In the genomic region with DNA sequence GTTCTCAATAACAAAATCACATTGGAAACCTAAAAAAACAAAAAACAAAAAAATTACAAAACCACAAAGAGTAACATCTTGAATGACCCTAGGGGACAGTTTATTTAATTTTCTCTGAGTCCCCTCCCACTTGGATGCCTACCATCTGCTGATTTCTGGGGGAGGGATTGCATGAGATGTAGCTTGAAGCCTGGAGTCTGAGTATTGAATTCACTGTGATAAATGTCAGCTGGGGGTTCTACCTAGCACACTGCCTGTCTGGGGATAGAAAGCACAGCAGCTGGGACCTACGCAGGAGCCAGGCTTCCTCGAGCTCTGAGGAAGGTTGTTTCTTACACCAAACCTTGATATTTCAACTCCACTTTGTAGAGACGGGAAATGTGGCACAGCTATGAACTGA, we compare ENCODE assay signal across 21 mouse cellular contexts.
A peak's percentile ranks its signal among the peaks of the same experiment; 100 is the strongest.
DNase-seq lines count a peak whose midpoint lies in the region; ATAC-seq and TF ChIP-seq lines count a peak whose summit lies in the region.
"Had no signal": no experiment of that assay in that cellular context is flagged by ENCODE, and none has a peak within 500 bp of the region (broad histone marks: within the 10 kb centered on the region; RNA-seq: fewer than 3 reads in every experiment).

No protein-coding gene starts in this region.

- TF ChIP-seq CTCF in kidney, adult 2 months (conservative IDR thresholded peaks at IDR 0.05; ENCODE audit: insufficient read depth, insufficient read length, low read depth, low read length), result no peak
- TF ChIP-seq CTCF in brain, embryonic 14.5 days (IDR thresholded peaks at IDR 0.05; ENCODE audit: borderline replicate concordance, extremely low read depth, insufficient read depth, insufficient read length), result no peak

- no peaks in the 10 kb centered on the region for H3K27me3 ChIP-seq in hindbrain, embryonic 10.5 days (ENCODE audit: insufficient read depth, poor library complexity, severe bottlenecking)
- H3K27me3 ChIP-seq in hindbrain, embryonic 16.5 days (replicated peaks; ENCODE audit: control insufficient read depth, insufficient read depth, low read length), result no peaks in the 10 kb centered on the region
- no peaks in the 10 kb centered on the region for H3K27me3 ChIP-seq in kidney, adult 2 months (replicated peaks; ENCODE audit: control insufficient read depth, insufficient read depth, low read length)
- H3K27me3 ChIP-seq in embryonic facial prominence, embryonic 14.5 days (replicated peaks; ENCODE audit: control insufficient read depth, insufficient read depth, low read length), result no peaks in the 10 kb centered on the region
- H3K27me3 ChIP-seq: heart, embryonic 13.5 days; intestine, embryonic 15.5 days; limb, embryonic 15.5 days had no signal

- H3K4me3 ChIP-seq in hindbrain, embryonic 10.5 days, result no peak overlapping the region
- H3K4me3 ChIP-seq in hindbrain, embryonic 16.5 days (ENCODE audit: low read length), result no peak overlapping the region
- no peak overlapping the region for H3K4me3 ChIP-seq in kidney, adult 2 months (ENCODE audit: insufficient read depth, low read depth, low read length)
- H3K4me3 ChIP-seq in embryonic facial prominence, embryonic 14.5 days (ENCODE audit: low read depth, low read length), result no peak overlapping the region
- H3K4me3 ChIP-seq: erythroblast, embryonic 14.5 days; heart, embryonic 13.5 days; intestine, embryonic 15.5 days; limb, embryonic 15.5 days; midbrain, embryonic 10.5 days had no signal

- ATAC-seq in hindbrain, embryonic 16.5 days, result no peak
- ATAC-seq in embryonic facial prominence, embryonic 14.5 days (ENCODE audit: low read depth), result peak; percentile 28; the same call in 1 of the 2 replicates
- ATAC-seq: forebrain, embryonic 14.5 days; intestine, embryonic 15.5 days had no signal

- peak overlapping the region; percentile 75 for H3K27ac ChIP-seq in hindbrain, embryonic 10.5 days
- no peak overlapping the region for H3K27ac ChIP-seq in hindbrain, embryonic 16.5 days (ENCODE audit: low read depth, low read length)
- no peak overlapping the region for H3K27ac ChIP-seq in kidney, adult 2 months (ENCODE audit: insufficient read depth, low read depth, low read length)
- H3K27ac ChIP-seq in embryonic facial prominence, embryonic 14.5 days (replicated peaks; ENCODE audit: low read depth, low read length), result no peak overlapping the region
- H3K27ac ChIP-seq: heart, embryonic 13.5 days; intestine, embryonic 15.5 days; limb, embryonic 15.5 days; macrophage; midbrain, embryonic 10.5 days had no signal

- no peak overlapping the region for H3K9ac ChIP-seq in hindbrain, embryonic 16.5 days (ENCODE audit: low read depth, low read length)
- H3K9ac ChIP-seq in embryonic facial prominence, embryonic 14.5 days (ENCODE audit: low read depth, low read length), result no peak overlapping the region
- H3K9ac ChIP-seq: heart, embryonic 13.5 days; intestine, embryonic 15.5 days; limb, embryonic 15.5 days had no signal

- no peak overlapping the region for H3K4me2 ChIP-seq in hindbrain, embryonic 16.5 days (ENCODE audit: low read length)
- no peak overlapping the region for H3K4me2 ChIP-seq in embryonic facial prominence, embryonic 14.5 days (ENCODE audit: low read depth, low read length)
- H3K4me2 ChIP-seq: heart, embryonic 13.5 days; intestine, embryonic 15.5 days; limb, embryonic 15.5 days had no signal

- WGBS in hindbrain, embryonic 10.5 days, result 68% methylated on average over 3 of the region's 3 CpGs
- 42% methylated on average over 3 of the region's 3 CpGs for WGBS in hindbrain, embryonic 16.5 days
- WGBS in kidney, adult 2 months, result 67% methylated on average over 3 of the region's 3 CpGs
- 59% methylated on average over 3 of the region's 3 CpGs for WGBS in embryonic facial prominence, embryonic 14.5 days

- H3K9me3 ChIP-seq in hindbrain, embryonic 10.5 days, result no peaks in the 10 kb centered on the region
- H3K9me3 ChIP-seq in hindbrain, embryonic 16.5 days (ENCODE audit: control insufficient read depth, low read length), result no peaks in the 10 kb centered on the region
- H3K9me3 ChIP-seq in embryonic facial prominence, embryonic 14.5 days (ENCODE audit: control insufficient read depth, low read length), result no peaks in the 10 kb centered on the region
- H3K9me3 ChIP-seq: heart, embryonic 13.5 days; intestine, embryonic 15.5 days; limb, embryonic 15.5 days; midbrain, embryonic 10.5 days had no signal

- peaks cover 21% of the 10 kb centered on the region for H3K4me1 ChIP-seq in hindbrain, embryonic 10.5 days (replicated peaks)
- H3K4me1 ChIP-seq in hindbrain, embryonic 16.5 days (ENCODE audit: control insufficient read depth, insufficient read depth, low read depth, low read length), result peaks cover 6% of the 10 kb centered on the region
- no peaks in the 10 kb centered on the region for H3K4me1 ChIP-seq in kidney, adult 2 months (ENCODE audit: control insufficient read depth, insufficient read depth, low read length)
- H3K4me1 ChIP-seq in embryonic facial prominence, embryonic 14.5 days (ENCODE audit: control insufficient read depth, insufficient read depth, low read length), result peaks cover 9% of the 10 kb centered on the region

- DNase-seq in hindbrain, embryonic 10.5 days (ENCODE audit: low spot score), result peak; percentile 3
- peak; percentile 19 to 32 for DNase-seq in kidney, postnatal 4 days
- DNase-seq in kidney, adult 2 months, result no peak
- peak; percentile 61 for DNase-seq in brain, embryonic 14.5 days (ENCODE audit: low read depth)
- no peak for DNase-seq in embryonic facial prominence, embryonic 14.5 days (ENCODE audit: low spot score)
- DNase-seq in heart, adult 8-10 months (ENCODE audit: low spot score), result no peak
- DNase-seq in Muller cell, postnatal 12 days (ENCODE audit: inconsistent ontology term), result no peak
- DNase-seq: B cell, adult 2 months; cerebellum, adult 9-10 months; gastrocnemius, postnatal 10 days; heart, adult 11 months; heart, postnatal 36 days; thymus, postnatal 14 days had no signal

- no peaks in the 10 kb centered on the region for H3K36me3 ChIP-seq in hindbrain, embryonic 10.5 days
- no peaks in the 10 kb centered on the region for H3K36me3 ChIP-seq in hindbrain, embryonic 16.5 days (ENCODE audit: control insufficient read depth, insufficient read depth, low read length)
- no peaks in the 10 kb centered on the region for H3K36me3 ChIP-seq in kidney, adult 2 months (ENCODE audit: control insufficient read depth, insufficient read depth, low read length)
- no peaks in the 10 kb centered on the region for H3K36me3 ChIP-seq in embryonic facial prominence, embryonic 14.5 days (ENCODE audit: control insufficient read depth, insufficient read depth, low read length)
- H3K36me3 ChIP-seq: heart, embryonic 13.5 days; intestine, embryonic 15.5 days; limb, embryonic 15.5 days; midbrain, embryonic 10.5 days had no signal

- no peak for TF ChIP-seq POLR2A in kidney, adult 2 months (IDR thresholded peaks at IDR 0.05; ENCODE audit: low read depth, low read length)
- no peak for TF ChIP-seq POLR2A in brain, embryonic 14.5 days (IDR thresholded peaks at IDR 0.05; ENCODE audit: borderline replicate concordance, extremely low read depth, insufficient read depth, insufficient read length, poor library complexity, severe bottlenecking)

Comparison
In these comparisons a context has a peak if more than half of its experiments do, and no peak if none do; other contexts are left out.
1. DNase-seq: peak in hindbrain, embryonic 10.5 days (single experiment), kidney, postnatal 4 days (2 of 2) and brain, embryonic 14.5 days (single experiment); none in kidney, adult 2 months (single experiment), embryonic facial prominence, embryonic 14.5 days (single experiment), heart, adult 8-10 months (single experiment) and Muller cell, postnatal 12 days (single experiment).